Mouse (Mus musculus) hindlimb bud, embryonic 11.5 days (tissue): ENCODE measurements around the gene Tbx3.

ENCODE experiments used
- DNase-seq: peaks from one replicate; pipeline ENCODE4 v3.0.0-alpha.2; 2012; ENCODE audit warnings: low read depth, low spot score; ENCODE audit errors: extremely low spot score

The Tbx3 gene

GRCm38 (mm10) chr5:119694914-119695313 lies 24.4 kb downstream of the Tbx3 start:
- DNase-seq = no peak

DNA sequence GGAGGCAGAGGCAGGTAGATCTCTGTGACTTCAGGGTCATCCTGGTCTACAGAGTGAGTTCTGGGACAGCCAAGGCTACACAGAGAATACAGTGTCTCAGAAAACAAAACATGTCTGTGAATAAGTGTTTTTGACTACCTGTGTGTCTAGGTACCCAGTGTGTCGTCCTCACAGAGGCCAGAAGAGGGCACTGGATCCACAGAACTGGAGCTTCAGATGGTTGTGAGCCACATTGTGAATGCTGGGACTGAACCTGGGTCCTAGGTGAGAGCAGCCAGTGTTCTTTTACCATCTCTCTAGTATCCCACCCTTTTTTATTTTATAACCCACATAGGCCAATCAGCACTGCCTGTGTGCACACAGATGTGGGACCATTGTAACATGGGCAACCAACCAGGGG lies 32.6 kb downstream of the Tbx3 start:
- DNase-seq = no peak

- no peak for DNase-seq
Measured at GRCm38 (mm10) chr5:119704900-119705299, 34.4 kb downstream of the Tbx3 start.

- DNase-seq = no peak
Measured at GRCm38 (mm10) chr5:119706467-119706866, 36.0 kb downstream of the Tbx3 start.

DNA sequence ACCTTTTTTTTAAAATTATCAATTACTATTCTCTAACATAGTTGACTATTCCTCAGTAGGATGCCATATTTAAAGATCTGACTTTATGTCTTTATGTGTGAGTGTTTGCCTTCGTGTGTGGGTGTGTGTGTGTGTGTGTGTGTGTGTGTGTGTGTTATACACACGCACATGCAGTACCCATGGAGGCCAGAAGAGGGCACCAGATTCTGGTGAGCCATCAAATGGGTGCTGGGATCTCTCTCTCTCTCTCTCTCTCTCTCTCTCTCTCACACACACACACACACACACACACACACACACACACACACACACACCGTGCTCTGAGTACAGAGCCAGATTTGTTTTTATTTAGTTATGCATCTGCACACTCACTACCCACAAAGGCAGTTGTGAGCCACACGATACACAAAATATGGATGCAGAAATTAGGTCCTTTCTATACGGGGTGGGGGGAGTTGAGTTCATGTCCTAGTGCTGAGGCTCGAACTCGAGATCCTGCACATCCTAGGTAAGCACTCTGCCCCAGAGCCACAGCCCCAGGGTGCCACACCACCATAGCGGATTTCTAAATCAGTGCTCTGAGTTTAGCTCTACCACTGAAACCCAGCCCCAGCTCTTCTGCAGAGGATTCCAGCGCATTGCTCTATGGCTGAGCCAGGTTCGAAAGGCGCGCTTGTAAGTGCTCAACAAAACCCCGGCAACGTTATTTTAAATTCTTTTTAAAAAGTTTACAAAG lies 38.5 kb downstream of the Tbx3 start:
- DNase-seq = no peak

- DNase-seq = no peak
Measured at GRCm38 (mm10) chr5:119709826-119710559, 39.5 kb downstream of the Tbx3 start.

GRCm38 (mm10) chr5:119710756-119711155 lies 40.3 kb downstream of the Tbx3 start:
- no peak for DNase-seq

DNA sequence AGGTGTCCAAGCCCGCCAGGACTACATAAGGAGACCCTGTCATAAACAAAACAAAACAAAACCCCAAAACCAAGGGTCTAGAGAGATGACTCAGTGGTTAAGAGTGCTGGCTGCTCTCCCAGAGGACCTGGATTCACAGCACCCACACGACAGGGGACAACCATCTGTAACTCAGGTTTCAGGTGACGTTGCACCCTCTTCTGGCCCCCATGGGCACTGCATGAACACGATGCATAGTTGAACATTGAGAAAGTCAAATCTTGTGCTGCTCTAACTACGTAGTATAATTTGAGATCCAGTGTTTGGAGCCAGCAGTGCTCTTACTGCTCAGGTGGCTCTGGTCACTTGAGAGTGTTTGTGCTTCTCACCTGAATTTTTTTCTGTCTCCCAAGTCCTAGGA lies 41.2 kb downstream of the Tbx3 start:
- no peak for DNase-seq

- DNase-seq = no peak
Measured at GRCm38 (mm10) chr5:119712679-119713246, 42.3 kb downstream of the Tbx3 start.

DNA sequence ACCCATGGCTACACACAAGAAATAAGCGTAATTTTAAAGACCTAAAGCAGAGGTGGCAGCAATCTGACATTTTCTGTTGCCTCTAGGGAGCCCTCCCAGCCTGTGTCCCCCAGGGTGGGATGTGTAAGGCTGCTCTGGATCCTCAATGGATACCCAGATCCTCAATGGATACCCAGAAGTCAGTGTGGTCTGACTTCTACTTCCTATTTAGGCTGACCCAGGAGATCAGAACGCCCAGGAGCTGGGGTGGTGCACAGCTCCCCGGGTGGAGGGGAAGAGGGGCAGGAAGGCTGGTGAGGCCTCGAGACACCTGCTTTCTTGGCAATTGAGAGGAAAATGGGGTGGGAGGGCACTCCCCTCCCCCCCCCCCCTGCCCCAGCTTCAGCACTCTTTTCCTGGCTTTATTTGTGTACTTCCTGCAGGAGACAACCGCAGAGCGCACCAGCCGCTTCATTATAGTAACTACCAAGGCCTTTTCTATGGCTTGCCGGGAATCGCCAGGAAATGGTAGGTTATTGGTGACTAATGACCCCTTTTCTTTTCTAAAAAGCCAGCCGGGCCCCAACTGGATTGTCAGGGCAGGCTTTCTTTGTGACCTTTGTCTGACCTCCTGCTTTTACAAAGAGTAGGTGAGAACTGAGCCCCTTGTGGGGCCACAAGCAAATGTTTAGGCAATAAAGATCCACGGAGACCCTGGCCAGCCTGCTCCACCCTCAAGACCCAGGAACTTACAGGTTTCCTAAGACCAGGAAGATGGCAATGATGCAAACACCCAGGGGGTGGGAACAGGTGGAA lies 50.2 kb downstream of the Tbx3 start:
- no peak for DNase-seq

GRCm38 (mm10) chr5:119732978-119733377 lies 62.5 kb downstream of the Tbx3 start:
- no peak for DNase-seq
